Mouse (Mus musculus): ENCODE data around the gene Mrpl37. TPM values are rescaled to one million over a fixed set of nuclear protein-coding genes. Genes with fewer than 3 reads are reported as not detected.

Gene Mrpl37
- polyA plus RNA-seq, 1 experiment from 2014 or later: 78.1 TPM

GRCm38 (mm10) chr4:107067151-107067840, 628 bp upstream of the Mrpl37 start:
- DNase-seq (ENCODE audit: low spot score): no peak

GRCm38 (mm10) chr4:107064394-107065098, 2.1 kb downstream of the Mrpl37 start:
- no peak for DNase-seq (ENCODE audit: low spot score)

GRCm38 (mm10) chr4:107063214-107063613, 3.5 kb downstream of the Mrpl37 start:
- DNase-seq (ENCODE audit: low spot score): no peak

- no peak for DNase-seq (ENCODE audit: low spot score)
Measured at GRCm38 (mm10) chr4:107061560-107061959, 5.1 kb downstream of the Mrpl37 start.

- no peak for DNase-seq (ENCODE audit: low spot score)
Measured at GRCm38 (mm10) chr4:107058781-107059180, 7.9 kb downstream of the Mrpl37 start.

- no peak for DNase-seq (ENCODE audit: low spot score)
Measured at GRCm38 (mm10) chr4:107058346-107058745, 8.3 kb downstream of the Mrpl37 start.

GRCm38 (mm10) chr4:107056088-107056487, 10.6 kb downstream of the Mrpl37 start:
- DNase-seq (ENCODE audit: low spot score): no peak

- DNase-seq (ENCODE audit: low spot score): no peak
Measured at GRCm38 (mm10) chr4:107052962-107053553, 13.6 kb downstream of the Mrpl37 start.

- DNase-seq (ENCODE audit: low spot score): no peak
Measured at GRCm38 (mm10) chr4:107051889-107052288, 14.8 kb downstream of the Mrpl37 start.

GRCm38 (mm10) chr4:107048568-107049162, 18.0 kb downstream of the Mrpl37 start:
- DNase-seq (ENCODE audit: low spot score): no peak

- DNase-seq (ENCODE audit: low spot score): no peak
Measured at GRCm38 (mm10) chr4:107047806-107048205, 18.9 kb downstream of the Mrpl37 start.

GRCm38 (mm10) chr4:107045188-107045587, 21.5 kb downstream of the Mrpl37 start:
- DNase-seq (ENCODE audit: low spot score): no peak

- no peak for DNase-seq (ENCODE audit: low spot score)
Measured at GRCm38 (mm10) chr4:107042304-107042703, 24.4 kb downstream of the Mrpl37 start.

- no peak for DNase-seq (ENCODE audit: low spot score)
Measured at GRCm38 (mm10) chr4:107039270-107039669, 27.4 kb downstream of the Mrpl37 start.

- no peak for DNase-seq (ENCODE audit: low spot score)
Measured at GRCm38 (mm10) chr4:107038303-107038702, 28.4 kb downstream of the Mrpl37 start.

GRCm38 (mm10) chr4:107036985-107037384, 29.7 kb downstream of the Mrpl37 start:
- no peak for DNase-seq (ENCODE audit: low spot score)

GRCm38 (mm10) chr4:107035689-107036088, 31.0 kb downstream of the Mrpl37 start:
- DNase-seq (ENCODE audit: low spot score): no peak

- no peak for DNase-seq (ENCODE audit: low spot score)
Measured at GRCm38 (mm10) chr4:107026451-107026850, 40.2 kb downstream of the Mrpl37 start.

- no peak for DNase-seq (ENCODE audit: low spot score)
Measured at GRCm38 (mm10) chr4:107025369-107025768, 41.3 kb downstream of the Mrpl37 start.

GRCm38 (mm10) chr4:107024899-107025298, 41.8 kb downstream of the Mrpl37 start:
- DNase-seq (ENCODE audit: low spot score): no peak

- DNase-seq (ENCODE audit: low spot score): no peak
Measured at GRCm38 (mm10) chr4:107021464-107021863, 45.2 kb downstream of the Mrpl37 start.
